Mouse (Mus musculus): ENCODE results near the gene Samd4. TPM values are rescaled to one million over a fixed set of nuclear protein-coding genes. Genes with fewer than 3 reads are reported as not detected.

Gene Samd4
- total and polyA plus RNA-seq, 2 experiments: 1.6 TPM

DNA sequence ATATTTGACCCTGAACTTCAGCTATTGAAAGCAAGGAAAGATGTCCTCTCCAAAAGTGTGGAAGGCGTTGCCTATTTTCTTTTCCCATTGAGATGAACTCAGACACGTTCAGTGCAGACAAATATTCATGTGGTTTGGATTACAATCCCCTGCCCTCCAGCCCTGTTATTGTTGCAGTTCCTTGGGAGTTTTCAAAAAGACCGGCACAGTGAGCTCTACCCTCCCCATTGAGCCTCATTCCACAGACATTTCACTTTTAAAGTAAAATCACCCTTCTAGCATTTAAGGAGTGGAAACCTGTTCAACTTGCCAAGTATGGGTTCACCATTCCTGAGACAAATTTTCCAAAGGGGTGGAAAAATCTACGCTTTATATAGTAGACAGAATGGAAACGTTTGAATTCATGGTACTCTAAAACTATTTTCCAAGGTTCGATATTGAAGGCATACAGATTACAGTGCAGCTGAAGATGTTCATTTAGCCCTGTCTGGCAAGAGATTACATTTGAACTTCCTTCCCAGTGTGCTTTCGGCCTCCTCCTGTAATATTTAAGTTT is 76.6 kb downstream of the Samd4 start:
- no peak for TF ChIP-seq POLR2A (IDR thresholded peaks at IDR 0.05; ENCODE audit: extremely low read depth, insufficient read depth, low read length)
- TF ChIP-seq CTCF (IDR thresholded peaks at IDR 0.05; ENCODE audit: low read depth, low read length): no peak
- Histone ChIP-seq H3K4me1 (ENCODE audit: control insufficient read depth, insufficient read depth, low read length) (peaks cover 10% of the 10 kb centered on the region), H3K9ac (ENCODE audit: low read depth, low read length) (no peak overlapping the region), H3K27me3 (ENCODE audit: control insufficient read depth, insufficient read depth, low read length) (no peaks in the 10 kb centered on the region), H3K27ac (replicated peaks; ENCODE audit: insufficient read depth, low read depth, low read length) (no peak overlapping the region), H3K4me3 (ENCODE audit: insufficient read depth, low read depth, low read length) (no peak overlapping the region), H3K36me3 (ENCODE audit: control insufficient read depth, insufficient read depth, low read length) (no peaks in the 10 kb centered on the region), H3K79me2 (ENCODE audit: control insufficient read depth, insufficient read depth, low read length) (no peaks in the 10 kb centered on the region)
- DNase-seq (ENCODE audit: extremely low read depth, low read depth, low spot score): no peak
- 77% methylated on average over 7 of the region's 7 CpGs for WGBS

DNA sequence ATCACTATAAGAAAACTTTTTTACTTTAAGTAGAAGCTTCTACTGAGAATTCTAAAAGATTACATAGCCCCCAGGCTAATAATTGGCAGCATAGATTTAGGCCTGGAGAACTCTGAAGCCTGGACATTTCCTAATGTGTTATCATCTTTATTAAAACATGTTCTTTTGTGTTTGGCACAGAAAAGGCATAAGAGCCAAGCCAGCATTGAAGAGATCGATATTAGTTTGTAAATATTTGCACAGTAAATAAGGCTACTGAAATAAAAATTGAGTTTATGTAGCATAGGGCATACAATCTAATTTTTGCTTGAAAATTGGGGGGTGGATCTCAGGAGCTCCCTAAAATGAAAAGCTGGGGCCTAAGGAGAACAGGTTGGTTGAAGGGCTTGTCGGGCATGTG is 77.2 kb downstream of the Samd4 start:
- Histone ChIP-seq H3K36me3 (ENCODE audit: control insufficient read depth, insufficient read depth, low read length) (no peaks in the 10 kb centered on the region), H3K27ac (replicated peaks; ENCODE audit: insufficient read depth, low read depth, low read length) (no peak overlapping the region), H3K4me1 (ENCODE audit: control insufficient read depth, insufficient read depth, low read length) (peaks cover 13% of the 10 kb centered on the region), H3K79me2 (ENCODE audit: control insufficient read depth, insufficient read depth, low read length) (no peaks in the 10 kb centered on the region), H3K4me3 (ENCODE audit: insufficient read depth, low read depth, low read length) (no peak overlapping the region), H3K27me3 (ENCODE audit: control insufficient read depth, insufficient read depth, low read length) (no peaks in the 10 kb centered on the region), H3K9ac (ENCODE audit: low read depth, low read length) (no peak overlapping the region)
- peak; percentile 91 for DNase-seq (ENCODE audit: extremely low read depth, low read depth, low spot score)
- WGBS: 24% methylated on average over 2 of the region's 2 CpGs
- no peak for TF ChIP-seq CTCF (IDR thresholded peaks at IDR 0.05; ENCODE audit: low read depth, low read length)
- TF ChIP-seq POLR2A (IDR thresholded peaks at IDR 0.05; ENCODE audit: extremely low read depth, insufficient read depth, low read length): no peak

DNA sequence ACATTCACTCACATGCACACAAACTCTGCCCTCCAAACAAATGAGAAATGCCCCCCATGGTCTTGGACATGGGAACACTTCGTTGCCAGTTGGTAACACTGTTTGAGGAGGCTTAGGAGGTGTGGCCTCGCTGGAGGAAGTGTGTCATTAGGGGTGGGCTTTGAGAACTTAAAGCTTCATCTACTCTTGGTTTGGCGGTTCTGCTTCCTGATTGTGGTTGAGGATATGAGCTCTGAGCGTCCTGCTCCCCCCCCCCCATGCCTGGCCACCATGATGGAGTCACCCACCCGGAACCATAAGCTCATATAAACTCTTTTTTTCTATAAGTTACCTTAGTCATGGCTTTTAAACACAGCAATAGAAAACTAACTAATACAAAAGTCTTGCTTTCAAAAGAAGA is 80.2 kb downstream of the Samd4 start:
- H3K4me1 ChIP-seq (ENCODE audit: control insufficient read depth, insufficient read depth, low read length): peaks cover 14% of the 10 kb centered on the region
- 91% methylated on average over 5 of the region's 5 CpGs for WGBS
- no peaks in the 10 kb centered on the region for H3K79me2 ChIP-seq (ENCODE audit: control insufficient read depth, insufficient read depth, low read length)
- H3K9ac ChIP-seq (ENCODE audit: low read depth, low read length): no peak overlapping the region
- DNase-seq (ENCODE audit: extremely low read depth, low read depth, low spot score): no peak
- no peak overlapping the region for H3K4me3 ChIP-seq (ENCODE audit: insufficient read depth, low read depth, low read length)
- no peak for TF ChIP-seq POLR2A (IDR thresholded peaks at IDR 0.05; ENCODE audit: extremely low read depth, insufficient read depth, low read length)
- TF ChIP-seq CTCF (IDR thresholded peaks at IDR 0.05; ENCODE audit: low read depth, low read length): no peak
- H3K27me3 ChIP-seq (ENCODE audit: control insufficient read depth, insufficient read depth, low read length): no peaks in the 10 kb centered on the region
- H3K27ac ChIP-seq (replicated peaks; ENCODE audit: insufficient read depth, low read depth, low read length): no peak overlapping the region
- no peaks in the 10 kb centered on the region for H3K36me3 ChIP-seq (ENCODE audit: control insufficient read depth, insufficient read depth, low read length)

GRCm38 (mm10) chr14:46964074-46964872 is 81.6 kb downstream of the Samd4 start:
- H3K27me3 ChIP-seq (ENCODE audit: control insufficient read depth, insufficient read depth, low read length): no peaks in the 10 kb centered on the region
- WGBS: 96% methylated on average over 2 of the region's 2 CpGs

GRCm38 (mm10) chr14:46966206-46966605 is 83.6 kb downstream of the Samd4 start:
- H3K27ac ChIP-seq (replicated peaks; ENCODE audit: insufficient read depth, low read depth, low read length): no peak overlapping the region
- H3K9ac ChIP-seq (ENCODE audit: low read depth, low read length): no peak overlapping the region
- no peaks in the 10 kb centered on the region for H3K27me3 ChIP-seq (ENCODE audit: control insufficient read depth, insufficient read depth, low read length)
- no peak for DNase-seq (ENCODE audit: extremely low read depth, low read depth, low spot score)
- peaks cover 5% of the 10 kb centered on the region; the same call in 1 of the 2 replicates for H3K4me1 ChIP-seq (ENCODE audit: control insufficient read depth, insufficient read depth, low read length)
- no peak overlapping the region for H3K4me3 ChIP-seq (ENCODE audit: insufficient read depth, low read depth, low read length)
- TF ChIP-seq POLR2A (IDR thresholded peaks at IDR 0.05; ENCODE audit: extremely low read depth, insufficient read depth, low read length) (no peak), CTCF (IDR thresholded peaks at IDR 0.05; ENCODE audit: low read depth, low read length) (no peak)
- WGBS: 80% methylated on average over 10 of the region's 10 CpGs
- H3K79me2 ChIP-seq (ENCODE audit: control insufficient read depth, insufficient read depth, low read length): no peaks in the 10 kb centered on the region
- H3K36me3 ChIP-seq (ENCODE audit: control insufficient read depth, insufficient read depth, low read length): no peaks in the 10 kb centered on the region

More at GRCm38 (mm10) chr14:46964074-46964872, 81.6 kb downstream of the Samd4 start:
- no peaks in the 10 kb centered on the region for H3K36me3 ChIP-seq (ENCODE audit: control insufficient read depth, insufficient read depth, low read length)
- DNase-seq (ENCODE audit: extremely low read depth, low read depth, low spot score): no peak
- TF ChIP-seq CTCF (IDR thresholded peaks at IDR 0.05; ENCODE audit: low read depth, low read length) (no peak), POLR2A (IDR thresholded peaks at IDR 0.05; ENCODE audit: extremely low read depth, insufficient read depth, low read length) (no peak)
- peaks cover 14% of the 10 kb centered on the region for H3K4me1 ChIP-seq (ENCODE audit: control insufficient read depth, insufficient read depth, low read length)
- no peak overlapping the region for H3K9ac ChIP-seq (ENCODE audit: low read depth, low read length)
- no peak overlapping the region for H3K4me3 ChIP-seq (ENCODE audit: insufficient read depth, low read depth, low read length)
- no peak overlapping the region for H3K27ac ChIP-seq (replicated peaks; ENCODE audit: insufficient read depth, low read depth, low read length)
- no peaks in the 10 kb centered on the region for H3K79me2 ChIP-seq (ENCODE audit: control insufficient read depth, insufficient read depth, low read length)

DNA sequence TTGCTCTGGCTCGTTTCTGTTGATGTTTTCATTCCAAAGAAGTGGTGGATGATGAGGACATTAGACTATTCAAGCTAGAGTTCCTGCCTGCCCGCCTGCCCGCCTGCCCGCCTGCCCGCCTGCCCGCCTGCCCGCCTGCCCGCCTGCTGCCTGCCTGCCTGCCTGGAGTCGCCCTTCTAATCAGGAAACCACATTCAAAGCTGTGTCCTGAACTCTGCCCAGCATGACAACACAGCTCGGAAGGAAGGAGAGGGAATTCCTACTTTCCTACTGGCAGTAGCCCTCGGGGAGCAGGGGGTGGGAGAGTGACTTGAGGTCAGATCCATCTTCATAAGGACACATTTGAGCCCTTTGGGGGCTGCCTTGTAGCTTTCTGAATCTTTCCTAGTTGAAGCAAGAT is 85.4 kb downstream of the Samd4 start:
- no peak for DNase-seq (ENCODE audit: extremely low read depth, low read depth, low spot score)
- Histone ChIP-seq H3K4me1 (ENCODE audit: control insufficient read depth, insufficient read depth, low read length) (peaks cover 5% of the 10 kb centered on the region; the same call in 1 of the 2 replicates), H3K4me3 (ENCODE audit: insufficient read depth, low read depth, low read length) (no peak overlapping the region), H3K9ac (ENCODE audit: low read depth, low read length) (no peak overlapping the region), H3K36me3 (ENCODE audit: control insufficient read depth, insufficient read depth, low read length) (no peaks in the 10 kb centered on the region), H3K27me3 (ENCODE audit: control insufficient read depth, insufficient read depth, low read length) (no peaks in the 10 kb centered on the region), H3K27ac (replicated peaks; ENCODE audit: insufficient read depth, low read depth, low read length) (no peak overlapping the region), H3K79me2 (ENCODE audit: control insufficient read depth, insufficient read depth, low read length) (no peaks in the 10 kb centered on the region)
- WGBS: 67% methylated on average over 11 of the region's 11 CpGs
- TF ChIP-seq POLR2A (IDR thresholded peaks at IDR 0.05; ENCODE audit: extremely low read depth, insufficient read depth, low read length) (no peak), CTCF (IDR thresholded peaks at IDR 0.05; ENCODE audit: low read depth, low read length) (no peak)
